In the genomic region with DNA sequence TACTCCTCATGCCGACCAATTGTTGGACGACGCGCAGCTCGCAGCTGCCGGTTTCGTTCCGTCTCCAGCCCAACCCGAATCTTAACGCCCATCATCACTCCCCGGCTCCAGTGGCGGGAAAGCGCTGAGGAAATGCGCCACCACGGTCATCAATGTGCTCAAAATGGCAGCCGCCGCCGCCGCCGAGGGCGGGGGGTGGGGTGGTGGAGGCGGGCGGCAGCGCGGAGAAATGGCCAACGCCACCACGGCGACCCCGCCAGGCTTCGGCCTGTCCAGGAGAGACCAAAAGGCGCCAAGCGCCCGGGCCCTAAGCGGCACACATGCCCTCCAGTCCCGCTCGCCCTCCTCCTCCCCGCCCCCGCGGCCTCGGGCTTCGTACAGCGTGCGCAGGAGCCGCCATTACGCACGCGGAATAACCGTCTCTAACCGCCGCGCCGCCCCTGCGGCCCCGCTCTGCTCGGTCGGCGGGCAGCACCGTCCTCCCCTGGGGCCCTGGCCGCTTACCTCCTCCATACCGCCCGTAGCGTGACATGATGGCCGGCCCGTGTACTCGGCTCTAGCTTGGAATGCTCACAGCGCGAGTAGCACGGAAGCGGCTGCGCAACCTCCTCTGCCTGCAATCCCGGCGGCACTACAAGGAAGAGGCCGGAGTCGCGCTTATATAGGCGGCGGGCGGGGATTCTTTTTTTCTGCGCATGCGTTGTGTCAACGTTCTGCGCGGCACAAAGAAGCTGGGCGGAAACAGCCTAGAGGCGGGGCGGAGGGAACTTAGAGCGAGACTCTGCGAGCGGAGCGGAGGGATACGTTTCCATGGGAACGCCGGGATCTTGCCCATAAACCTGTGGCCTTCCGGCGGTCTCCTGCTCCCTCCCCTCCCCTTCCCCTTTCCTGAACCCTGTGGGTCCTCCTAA, we compare ENCODE assay signal across 8 mouse cellular contexts. TPM values are rescaled to one million over a fixed set of nuclear protein-coding genes. Genes with fewer than 3 reads are reported as not detected.
DNase-seq lines count a peak whose midpoint lies in the region; ATAC-seq and TF ChIP-seq lines count a peak whose summit lies in the region.

Gene Srsf7 (minus strand): TSS at position 637 of the 911 bp plus-strand sequence.
Gene Ttc39d (plus strand): TSS at position 790 of the 911 bp plus-strand sequence.

- peak within 1 kb of the TSS; percentile 81 for H3K4me2 ChIP-seq in hindbrain, embryonic 13.5 days

- peak within 1 kb of the TSS; percentile 98 for H3K9ac ChIP-seq in hindbrain, embryonic 13.5 days

- CTCF ChIA-PET in Patski (lab: Charles Lee) = no interaction called here

- TF ChIP-seq CTCF in Patski (IDR thresholded peaks at IDR 0.05) = no peak

- POLR2A ChIA-PET in Patski (lab: Charles Lee) = interaction anchor here (0.6 to 1.2 kb wide), 4 partner anchors 13 to 165 kb away, joined by 3 to 4 read pairs (median 3); no protein-coding TSS in a partner anchor

- peak within 1 kb of the TSS; percentile 100 for H3K27ac ChIP-seq in hindbrain, embryonic 13.5 days

- H3K9me3 ChIP-seq in hindbrain, embryonic 13.5 days = no peaks in the 10 kb centered on the region

- WGBS in hindbrain, embryonic 13.5 days = under 1% methylated on average over 90 of the region's 95 CpGs

- no peaks in the 10 kb centered on the region for H3K27me3 ChIP-seq in Patski
- H3K27me3 ChIP-seq in hindbrain, embryonic 13.5 days = no peaks in the 10 kb centered on the region

- H3K36me3 ChIP-seq in hindbrain, embryonic 13.5 days = peaks cover 25% of the 10 kb centered on the region

- peak within 1 kb of the TSS; percentile 87 for H3K4me3 ChIP-seq in hindbrain, embryonic 13.5 days

- peaks cover 19% of the 10 kb centered on the region for H3K4me1 ChIP-seq in hindbrain, embryonic 13.5 days (replicated peaks)

- peak; percentile 93 for DNase-seq in Patski (ENCODE audit: low read depth, low spot score)
- DNase-seq in cerebellum, postnatal 14 days = peak; percentile 99
- DNase-seq in frontal cortex, postnatal 14 days (ENCODE audit: low spot score in 2 of 2) = peak; percentile 97 to 98
- DNase-seq in layer of hippocampus, postnatal 25 days (ENCODE audit: extremely low spot score in 1 of 2, low spot score in 1 of 2) = peak; percentile 98 to 99
- DNase-seq in lung, postnatal 25 days (ENCODE audit: low spot score) = peak; percentile 98
- peak; percentile 100 for DNase-seq in retina, embryonic 14.5 days (ENCODE audit: low spot score)
- DNase-seq in thymus, postnatal 4 days = peak; percentile 98

- in situ Hi-C loops in Patski (cut with MboI; ENCODE audit: low pct_unique_long_range_greater_than_20kb) = no loop called here

- peak; percentile 89 for ATAC-seq in Patski
- peak; percentile 94 for ATAC-seq in hindbrain, embryonic 13.5 days (ENCODE audit: low FRiP score)

RNA-seq across cellular contexts. Expression of gene Srsf7, which starts in this region (rescaled TPM):
- 192 TPM for polyA plus RNA-seq in Patski (2021)
- 480 and 495 TPM in 2 replicates for polyA plus RNA-seq in hindbrain, embryonic 13.5 days (2015; fragmentation: Nextera tagmentation; extraction: Ambion mirVana)
- total RNA-seq in layer of hippocampus, postnatal 25 days (2021) = 100 to 1,000 TPM; 108 to 115 TPM

RNA-seq across cellular contexts. Expression of gene Ttc39d, which starts in this region (rescaled TPM):
- polyA plus RNA-seq in Patski (2021) = 0.14 TPM
- polyA plus RNA-seq in hindbrain, embryonic 13.5 days (2015; fragmentation: Nextera tagmentation; extraction: Ambion mirVana) = 0.17 and 0.18 TPM in 2 replicates
- total RNA-seq in layer of hippocampus, postnatal 25 days (2021) = under 1 TPM; 0.12 to 0.42 TPM

Comparison
In these comparisons a context has a peak if more than half of its experiments do, and no peak if none do; other contexts are left out.
1. Peak in every context shown above with its lines: DNase-seq, ATAC-seq, H3K4me3 ChIP-seq and H3K27ac ChIP-seq.